Mouse (Mus musculus) G1E-ER4 (cell line): Measurements from ENCODE around the gene Psmd5. TPM values are rescaled to one million over a fixed set of nuclear protein-coding genes. Genes with fewer than 3 reads are reported as not detected.

Experiments
- GATA1 ChIP-seq: IDR thresholded peaks from one replicate; pipeline ENCODE4 v1.8.0; 2012; ENCODE audit warnings: low read length, inconsistent platforms
- polyA plus RNA-seq: library from polyadenylated mRNA; stranded (reverse); fragments of >175 nt; gene quantifications from 2 replicates; pipeline ENCODE4 v1.2.3, GENCODE M21; 2012

Gene Psmd5
- polyA plus RNA-seq = 10.7 and 14.3 TPM in 2 replicates

DNA sequence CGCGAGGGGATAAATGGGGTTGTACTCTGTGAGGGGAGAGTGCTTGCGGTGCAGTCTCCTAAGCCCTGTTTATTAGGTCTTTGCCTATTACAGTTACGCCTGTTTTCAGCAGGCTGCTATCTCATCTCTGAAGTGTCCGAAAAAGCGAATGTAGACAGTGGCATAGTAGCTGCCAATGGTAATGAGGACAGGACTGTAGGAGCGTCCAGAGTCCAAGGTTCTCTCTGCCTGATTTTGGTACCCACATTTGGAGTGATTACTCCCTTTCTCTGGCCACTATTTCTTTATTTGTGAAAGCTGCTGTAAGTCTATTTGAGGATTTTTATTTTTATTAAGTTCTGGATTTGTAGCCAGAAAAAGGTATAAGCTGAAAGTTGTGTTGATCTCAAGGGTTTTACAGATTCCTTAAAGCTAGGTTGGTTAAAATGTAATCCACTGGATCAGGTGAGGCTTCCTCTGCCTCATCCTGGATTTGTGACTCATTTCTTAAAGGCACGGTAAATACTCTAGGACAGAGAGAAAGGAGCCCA, at the start of gene Psmd5:
Psmd5 (minus strand) TSS at position 153 of the 530 bp plus-strand sequence.
- no peak for TF ChIP-seq GATA1

- TF ChIP-seq GATA1 = no peak
These were observed 48.0 kb upstream of the Psmd5 start for GRCm38 (mm10) chr2:34922729-34923128.

GRCm38 (mm10) chr2:34920144-34920543, 45.4 kb upstream of the Psmd5 start:
- no peak for TF ChIP-seq GATA1

DNA sequence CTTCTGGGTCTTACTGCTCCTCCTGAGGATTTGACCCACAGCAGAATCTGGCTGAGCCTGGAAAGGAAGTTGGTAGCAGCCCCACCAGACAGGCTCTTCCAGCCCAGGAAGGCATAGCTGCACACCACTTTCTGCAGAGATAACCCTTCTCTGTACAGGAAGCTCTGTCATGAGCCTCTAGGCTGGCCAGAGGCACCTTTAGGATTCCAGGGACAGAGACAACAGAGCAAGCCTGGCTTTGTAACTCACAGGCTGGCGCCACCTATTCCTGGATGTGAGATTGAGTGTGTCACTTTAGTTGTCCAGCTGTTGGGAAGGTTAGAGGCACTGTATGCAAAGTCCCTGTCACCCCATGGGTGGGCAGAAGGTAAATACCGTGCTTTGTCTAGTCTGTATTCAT, 40.3 kb upstream of the Psmd5 start:
- TF ChIP-seq GATA1 = no peak

DNA sequence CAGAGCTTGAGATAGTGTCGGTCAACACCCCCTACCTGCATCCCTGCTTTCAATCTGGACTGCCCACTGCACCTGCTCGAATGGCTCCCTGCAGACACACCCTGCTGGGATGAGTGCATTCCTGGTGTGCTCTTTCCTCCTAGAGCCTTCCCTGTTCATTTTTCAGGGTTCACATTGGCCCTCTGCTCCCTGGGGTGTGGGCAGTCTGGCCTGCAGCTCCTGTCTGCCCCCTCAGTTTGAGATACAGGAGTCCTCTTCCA, 40.0 kb upstream of the Psmd5 start:
- TF ChIP-seq GATA1 = no peak

DNA sequence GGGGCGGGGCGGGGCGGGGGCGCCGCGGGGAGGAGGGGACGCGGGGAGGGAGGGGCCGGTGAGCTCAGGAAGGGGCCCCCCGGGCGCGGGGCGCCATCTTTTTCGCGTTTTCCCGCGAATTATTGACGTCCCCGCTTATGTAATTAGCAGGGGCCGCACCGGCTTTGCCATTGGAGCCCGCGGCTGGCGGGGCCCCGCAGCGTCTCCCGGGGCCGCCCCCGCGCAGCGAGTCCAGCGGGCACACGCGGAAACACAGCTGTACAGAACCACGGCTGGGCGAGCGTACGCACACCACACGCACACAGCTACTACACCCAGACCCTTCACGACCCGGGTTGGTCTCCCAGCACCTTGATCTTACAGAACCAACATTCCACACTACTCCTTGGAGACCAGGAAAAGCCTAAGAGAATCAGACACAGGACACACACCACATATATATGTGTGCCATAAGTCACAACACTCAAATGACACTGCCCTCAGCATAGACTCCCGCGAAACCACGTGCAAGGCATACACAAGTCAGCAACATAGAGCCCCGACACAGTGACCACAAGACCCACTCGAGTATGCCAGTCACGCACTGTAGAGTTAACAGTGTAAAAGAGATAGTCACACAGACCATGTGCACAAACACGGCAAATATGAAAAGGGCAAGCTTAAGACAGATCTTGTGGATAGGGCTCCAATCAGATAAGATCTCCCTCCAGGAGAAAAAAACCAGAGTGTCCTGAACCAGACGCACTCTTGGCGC, 39.5 kb upstream of the Psmd5 start:
- TF ChIP-seq GATA1 = no peak

GRCm38 (mm10) chr2:34913218-34914068, 38.7 kb upstream of the Psmd5 start, which contains the start of gene Phf19:
TSS of gene Phf19 (minus strand) at chr2:34914026.
- TF ChIP-seq GATA1 = no peak

GRCm38 (mm10) chr2:34912613-34913012, 37.8 kb upstream of the Psmd5 start:
- no peak for TF ChIP-seq GATA1

DNA sequence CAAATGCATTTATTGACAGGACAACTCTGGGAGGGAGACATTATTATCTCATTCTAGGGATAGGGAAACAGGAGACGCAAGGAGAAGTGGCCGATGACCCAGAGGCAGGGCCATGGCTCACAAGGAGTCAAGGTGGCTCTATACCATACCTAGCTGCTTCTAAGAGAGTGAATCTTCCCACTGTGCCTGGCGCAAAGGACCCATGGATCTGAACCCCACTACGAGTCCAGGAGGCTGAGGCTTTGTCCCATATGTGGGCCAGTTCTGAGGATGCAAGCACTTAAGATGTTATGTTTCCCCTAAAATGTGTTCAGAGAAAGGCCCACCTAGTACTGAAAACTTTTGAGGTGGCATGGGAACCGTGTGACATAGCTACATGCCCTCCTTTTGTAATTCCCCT, 37.1 kb upstream of the Psmd5 start:
- no peak for TF ChIP-seq GATA1

DNA sequence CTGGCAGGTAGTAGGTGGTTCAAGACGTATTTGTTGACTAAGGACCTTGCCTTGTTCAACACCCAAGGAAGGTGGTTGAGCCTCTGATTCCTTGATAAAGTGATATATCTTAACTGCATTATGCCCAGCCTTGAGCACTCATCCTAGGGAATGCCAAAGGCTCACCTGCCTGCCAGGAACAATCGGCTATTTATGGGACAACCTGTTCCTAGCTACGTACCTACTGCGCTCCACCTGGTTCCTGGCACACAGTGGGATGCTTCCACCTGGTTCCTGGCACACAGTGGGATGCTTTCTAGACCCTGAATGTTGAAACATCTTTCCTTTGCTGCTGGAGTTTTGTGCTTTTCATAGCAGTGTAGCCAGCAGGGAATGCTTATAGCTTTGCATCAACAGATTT, 35.0 kb upstream of the Psmd5 start:
- TF ChIP-seq GATA1 = no peak

GRCm38 (mm10) chr2:34906861-34907604, 32.3 kb upstream of the Psmd5 start:
- no peak for TF ChIP-seq GATA1

DNA sequence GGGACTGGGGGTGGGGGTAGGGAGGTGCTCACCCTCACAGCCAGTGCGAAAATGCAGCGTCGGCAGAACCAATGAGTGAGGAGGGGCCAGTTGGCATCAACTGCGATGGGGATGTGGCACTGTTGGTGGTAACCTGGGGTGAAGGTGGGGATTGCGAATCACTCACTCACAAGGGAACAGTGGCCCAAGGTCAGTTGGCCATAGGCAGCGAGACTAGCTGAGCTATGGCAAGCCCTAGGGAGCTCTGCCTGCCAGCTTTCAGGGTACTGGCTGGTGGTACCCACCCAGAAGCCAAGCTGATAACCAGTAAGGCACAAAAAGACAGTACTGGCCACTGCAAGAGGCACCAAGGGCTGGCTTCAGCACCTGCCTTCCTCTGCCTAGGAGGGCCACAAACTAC, 31.7 kb upstream of the Psmd5 start:
- no peak for TF ChIP-seq GATA1

DNA sequence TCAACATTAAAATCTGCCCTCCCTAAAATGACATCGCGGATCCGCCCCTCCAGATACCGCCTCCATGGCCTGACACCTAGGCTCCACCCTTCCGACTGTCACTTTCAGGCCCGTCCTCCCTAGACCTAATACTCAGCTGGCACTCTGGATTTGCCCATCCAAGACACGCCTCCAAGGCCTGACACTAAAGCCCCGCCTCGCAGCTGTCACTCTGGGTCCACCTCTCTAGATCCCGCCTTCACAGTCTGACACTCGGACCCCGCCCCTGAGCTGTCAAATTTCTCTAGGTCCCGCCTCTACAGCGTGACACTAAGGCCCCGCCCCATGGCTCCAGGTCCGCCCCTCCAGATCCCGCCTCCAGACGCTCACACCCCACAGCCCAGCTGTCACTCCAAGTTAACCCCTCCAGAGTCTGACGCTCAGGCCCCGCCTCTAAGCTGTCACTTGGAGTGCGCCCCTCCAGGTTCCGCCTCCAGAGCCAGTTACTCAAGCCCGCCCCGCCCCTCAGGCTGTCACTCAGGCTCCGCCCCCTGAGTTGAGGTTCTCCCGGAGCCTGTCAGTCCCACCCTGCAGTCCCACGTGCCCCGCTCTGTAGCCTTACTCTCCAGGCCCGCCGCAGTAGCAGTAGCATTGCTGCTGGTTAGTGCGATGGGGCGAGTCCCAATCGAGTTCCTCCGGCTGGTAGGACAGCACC, 30.2 kb upstream of the Psmd5 start:
- TF ChIP-seq GATA1 = no peak

GRCm38 (mm10) chr2:34903652-34904405, 29.1 kb upstream of the Psmd5 start:
- TF ChIP-seq GATA1 = no peak

GRCm38 (mm10) chr2:34903191-34903590, 28.4 kb upstream of the Psmd5 start:
- no peak for TF ChIP-seq GATA1
